Mouse (Mus musculus): Measurements from ENCODE around the gene Tmtc2. TPM values are rescaled to one million over a fixed set of nuclear protein-coding genes. Genes with fewer than 3 reads are reported as not detected.

Gene Tmtc2
- total and polyA plus RNA-seq, 2 experiments from 2014 or later = 1.5 to 4.5 TPM

GRCm38 (mm10) chr10:105428080-105428479 lies 146.2 kb downstream of the Tmtc2 start:
- H3K9me3 ChIP-seq (replicated peaks; ENCODE audit: control insufficient read depth, low read length) = no peaks in the 10 kb centered on the region
- TF ChIP-seq EP300 (IDR thresholded peaks at IDR 0.05; ENCODE audit: low read depth) (no peak), CTCF (IDR thresholded peaks at IDR 0.05; ENCODE audit: low read depth) (no peak)
- no peaks in the 10 kb centered on the region for H3K4me1 ChIP-seq (ENCODE audit: control insufficient read depth, insufficient read depth)
- H3K9ac ChIP-seq (replicated peaks; ENCODE audit: low read depth, low read length) = no peak overlapping the region
- no peak overlapping the region for H3K4me2 ChIP-seq (ENCODE audit: low read depth, low read length)
- H3K36me3 ChIP-seq (replicated peaks; ENCODE audit: control insufficient read depth, insufficient read depth, low read length) = no peaks in the 10 kb centered on the region
- no peak overlapping the region for H3K27ac ChIP-seq (ENCODE audit: low read depth)
- H3K27me3 ChIP-seq (ENCODE audit: control insufficient read depth, insufficient read depth, low read length) = no peaks in the 10 kb centered on the region
- no peak for ATAC-seq (ENCODE audit: insufficient read depth, low read depth)
- no peak overlapping the region for H3K4me3 ChIP-seq (ENCODE audit: low read depth, low read length)
- 76% methylated on average over 5 of the region's 5 CpGs for WGBS
- DNase-seq (ENCODE audit: low spot score) = no peak

GRCm38 (mm10) chr10:105427625-105428024 lies 146.6 kb downstream of the Tmtc2 start:
- H3K4me2 ChIP-seq (ENCODE audit: low read depth, low read length) = no peak overlapping the region
- no peaks in the 10 kb centered on the region for H3K36me3 ChIP-seq (replicated peaks; ENCODE audit: control insufficient read depth, insufficient read depth, low read length)
- H3K27me3 ChIP-seq (ENCODE audit: control insufficient read depth, insufficient read depth, low read length) = no peaks in the 10 kb centered on the region
- H3K9me3 ChIP-seq (replicated peaks; ENCODE audit: control insufficient read depth, low read length) = no peaks in the 10 kb centered on the region
- WGBS = 82% methylated on average over 7 of the region's 7 CpGs
- no peaks in the 10 kb centered on the region for H3K4me1 ChIP-seq (ENCODE audit: control insufficient read depth, insufficient read depth)
- no peak overlapping the region for H3K4me3 ChIP-seq (ENCODE audit: low read depth, low read length)
- no peak for TF ChIP-seq EP300 (IDR thresholded peaks at IDR 0.05; ENCODE audit: low read depth)
- no peak for TF ChIP-seq CTCF (IDR thresholded peaks at IDR 0.05; ENCODE audit: low read depth)
- no peak overlapping the region for H3K9ac ChIP-seq (replicated peaks; ENCODE audit: low read depth, low read length)
- no peak for ATAC-seq (ENCODE audit: insufficient read depth, low read depth)
- DNase-seq (ENCODE audit: low spot score) = no peak
- no peak overlapping the region for H3K27ac ChIP-seq (ENCODE audit: low read depth)

- Histone ChIP-seq H3K27me3 (ENCODE audit: control insufficient read depth, insufficient read depth, low read length) (no peaks in the 10 kb centered on the region), H3K4me1 (ENCODE audit: control insufficient read depth, insufficient read depth) (no peaks in the 10 kb centered on the region), H3K27ac (ENCODE audit: low read depth) (no peak overlapping the region), H3K9me3 (replicated peaks; ENCODE audit: control insufficient read depth, low read length) (no peaks in the 10 kb centered on the region), H3K9ac (replicated peaks; ENCODE audit: low read depth, low read length) (no peak overlapping the region), H3K4me2 (ENCODE audit: low read depth, low read length) (no peak overlapping the region), H3K36me3 (replicated peaks; ENCODE audit: control insufficient read depth, insufficient read depth, low read length) (no peaks in the 10 kb centered on the region), H3K4me3 (ENCODE audit: low read depth, low read length) (no peak overlapping the region)
- TF ChIP-seq EP300 (IDR thresholded peaks at IDR 0.05; ENCODE audit: low read depth) = no peak
- no peak for TF ChIP-seq CTCF (IDR thresholded peaks at IDR 0.05; ENCODE audit: low read depth)
- WGBS = 83% methylated on average over 1 of the region's 1 CpGs
- DNase-seq (ENCODE audit: low spot score) (no peak), ATAC-seq (ENCODE audit: insufficient read depth, low read depth) (no peak)
Measured at GRCm38 (mm10) chr10:105425052-105425451, 149.2 kb downstream of the Tmtc2 start.

GRCm38 (mm10) chr10:105423187-105423586 lies 151.1 kb downstream of the Tmtc2 start:
- no peak overlapping the region for H3K27ac ChIP-seq (ENCODE audit: low read depth)
- no peaks in the 10 kb centered on the region for H3K9me3 ChIP-seq (replicated peaks; ENCODE audit: control insufficient read depth, low read length)
- DNase-seq (ENCODE audit: low spot score) = no peak
- no peaks in the 10 kb centered on the region for H3K36me3 ChIP-seq (replicated peaks; ENCODE audit: control insufficient read depth, insufficient read depth, low read length)
- WGBS = 83% methylated on average over 3 of the region's 3 CpGs
- no peaks in the 10 kb centered on the region for H3K27me3 ChIP-seq (ENCODE audit: control insufficient read depth, insufficient read depth, low read length)
- H3K4me2 ChIP-seq (ENCODE audit: low read depth, low read length) = no peak overlapping the region
- no peaks in the 10 kb centered on the region for H3K4me1 ChIP-seq (ENCODE audit: control insufficient read depth, insufficient read depth)
- H3K9ac ChIP-seq (replicated peaks; ENCODE audit: low read depth, low read length) = no peak overlapping the region
- no peak for ATAC-seq (ENCODE audit: insufficient read depth, low read depth)
- H3K4me3 ChIP-seq (ENCODE audit: low read depth, low read length) = no peak overlapping the region
- TF ChIP-seq CTCF (IDR thresholded peaks at IDR 0.05; ENCODE audit: low read depth) (no peak), EP300 (IDR thresholded peaks at IDR 0.05; ENCODE audit: low read depth) (no peak)

GRCm38 (mm10) chr10:105417845-105418383 lies 156.3 kb downstream of the Tmtc2 start:
- Histone ChIP-seq H3K36me3 (replicated peaks; ENCODE audit: control insufficient read depth, insufficient read depth, low read length) (no peaks in the 10 kb centered on the region), H3K4me1 (ENCODE audit: control insufficient read depth, insufficient read depth) (no peaks in the 10 kb centered on the region), H3K27me3 (ENCODE audit: control insufficient read depth, insufficient read depth, low read length) (no peaks in the 10 kb centered on the region), H3K9ac (replicated peaks; ENCODE audit: low read depth, low read length) (no peak overlapping the region), H3K9me3 (replicated peaks; ENCODE audit: control insufficient read depth, low read length) (no peaks in the 10 kb centered on the region), H3K27ac (ENCODE audit: low read depth) (no peak overlapping the region), H3K4me3 (ENCODE audit: low read depth, low read length) (no peak overlapping the region), H3K4me2 (ENCODE audit: low read depth, low read length) (peak overlapping the region; percentile 46)
- ATAC-seq (ENCODE audit: insufficient read depth, low read depth) (no peak), DNase-seq (ENCODE audit: low spot score) (no peak)
- 42% methylated on average over 15 of the region's 15 CpGs for WGBS
- TF ChIP-seq CTCF (IDR thresholded peaks at IDR 0.05; ENCODE audit: low read depth) = no peak
- TF ChIP-seq EP300 (IDR thresholded peaks at IDR 0.05; ENCODE audit: low read depth) = no peak

GRCm38 (mm10) chr10:105416601-105417000 lies 157.7 kb downstream of the Tmtc2 start:
- Histone ChIP-seq H3K4me1 (ENCODE audit: control insufficient read depth, insufficient read depth) (no peaks in the 10 kb centered on the region), H3K9ac (replicated peaks; ENCODE audit: low read depth, low read length) (no peak overlapping the region), H3K4me3 (ENCODE audit: low read depth, low read length) (no peak overlapping the region), H3K36me3 (replicated peaks; ENCODE audit: control insufficient read depth, insufficient read depth, low read length) (no peaks in the 10 kb centered on the region), H3K4me2 (ENCODE audit: low read depth, low read length) (no peak overlapping the region), H3K9me3 (replicated peaks; ENCODE audit: control insufficient read depth, low read length) (no peaks in the 10 kb centered on the region), H3K27ac (ENCODE audit: low read depth) (no peak overlapping the region), H3K27me3 (ENCODE audit: control insufficient read depth, insufficient read depth, low read length) (no peaks in the 10 kb centered on the region)
- TF ChIP-seq EP300 (IDR thresholded peaks at IDR 0.05; ENCODE audit: low read depth) (no peak), CTCF (IDR thresholded peaks at IDR 0.05; ENCODE audit: low read depth) (no peak)
- ATAC-seq (ENCODE audit: insufficient read depth, low read depth) (no peak), DNase-seq (ENCODE audit: low spot score) (no peak)
- WGBS = 81% methylated on average over 4 of the region's 4 CpGs
